Mouse (Mus musculus) heart, postnatal 0 days (tissue): ENCODE data around the gene Izumo4.

ENCODE experiments used
- CTCF ChIP-seq: IDR thresholded peaks from 2 replicates; pipeline ENCODE4 v1.5.1; 2016; ENCODE audit warnings: antibody characterized with exemption, control low read depth, low read depth
- EP300 ChIP-seq: IDR thresholded peaks from 2 replicates; pipeline ENCODE4 v1.6.1; 2016; ENCODE audit warnings: antibody characterized with exemption, low read depth

DNA sequence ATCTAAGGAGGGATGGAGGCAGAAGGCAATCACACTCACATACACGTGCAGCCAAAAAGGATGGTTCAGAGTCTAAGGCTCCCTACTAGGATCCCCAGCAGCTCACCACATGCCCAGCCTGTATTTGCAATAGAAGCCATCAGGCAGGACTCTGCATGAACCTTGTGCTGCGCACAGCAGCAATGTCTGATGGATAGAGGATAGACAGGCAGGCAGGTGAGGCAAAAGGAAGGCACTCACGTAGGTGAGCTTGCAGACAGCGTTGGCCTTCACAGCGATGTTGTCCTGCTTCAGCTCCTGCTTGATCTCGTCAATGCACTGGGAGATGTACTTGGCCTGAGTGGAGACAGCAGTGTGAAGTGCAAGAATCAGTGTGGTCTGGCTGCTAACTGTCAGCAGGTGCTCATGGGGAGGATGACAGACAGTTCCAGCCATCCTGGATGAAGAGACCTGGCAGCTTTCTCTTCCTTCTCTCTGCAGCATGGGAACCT lies 30.7 kb downstream of the Izumo4 start:
- TF ChIP-seq EP300 = no peak
- TF ChIP-seq CTCF = no peak
